Mouse (Mus musculus): ENCODE measurements at regions not wholly inside any gene's neighbourhood (a gene's known extent, or its start where the extent isn't known, plus 50 kb on each side); places are given as distances from the start of the nearest gene placed in this dataset.

DNA sequence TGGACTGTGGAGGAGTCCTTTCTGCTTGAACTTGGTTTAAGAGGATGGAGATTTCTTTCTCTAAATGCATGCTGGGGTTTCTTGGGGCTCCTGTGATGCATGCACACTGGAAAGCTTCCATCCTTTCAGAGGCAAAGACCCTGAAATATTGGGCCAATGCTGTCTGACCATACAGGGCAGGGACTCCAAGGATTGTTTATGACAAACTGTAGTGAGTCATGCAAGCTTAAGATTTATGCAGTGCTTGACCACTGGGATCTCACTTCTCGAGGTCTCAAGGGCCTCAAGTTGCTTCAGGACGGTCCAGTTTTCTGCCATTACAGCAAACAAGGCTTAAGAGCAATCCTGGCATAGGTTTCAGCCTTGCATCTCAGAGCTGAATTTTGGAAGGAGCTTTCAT is 229.7 kb upstream of the Plpp4 start:
- TF ChIP-seq CTCF (IDR thresholded peaks at IDR 0.05; ENCODE audit: insufficient read depth, low read length) (no peak), POLR2A (IDR thresholded peaks at IDR 0.05; ENCODE audit: borderline replicate concordance, extremely low read depth, low read depth, low read length) (no peak)
